Mouse (Mus musculus) midbrain, postnatal 0 days (tissue): ENCODE data around the gene Rev1. TPM values are rescaled to one million over a fixed set of nuclear protein-coding genes. Genes with fewer than 3 reads are reported as not detected.

Experiments used
- ATAC-seq: fragments of 200-750 bp; cut with Nextera tagmentation; 2 replicates; pipeline ENCODE4 v1.8.0; 2017; ENCODE audit warnings: moderate number of reproducible peaks, mild to moderate bottlenecking, moderate TSS enrichment, moderate library complexity; ENCODE audit not compliant: low FRiP score
- DNase-seq: peaks from one replicate; pipeline ENCODE4 v3.0.0-alpha.2; 2015; ENCODE audit warnings: low spot score
- H3K27ac ChIP-seq: fragments of 300-500 bp; sonication (generic); 2 replicates; pipeline ENCODE4 v1.5.1; 2014; ENCODE audit warnings: low read depth, mild to moderate bottlenecking, low read length, mixed read lengths
- H3K27me3 ChIP-seq: fragments of 300-500 bp; sonication (generic); 2 replicates; pipeline ENCODE4 v1.6.1; 2014; ENCODE audit warnings: low read length, control low read depth, mixed read lengths; ENCODE audit not compliant: insufficient read depth
- H3K36me3 ChIP-seq: fragments of 300-500 bp; sonication (generic); 2 replicates; pipeline ENCODE4 v1.6.1; 2014; ENCODE audit warnings: low read length, control low read depth, mixed read lengths; ENCODE audit not compliant: insufficient read depth
- H3K4me1 ChIP-seq: fragments of 300-500 bp; sonication (generic); 2 replicates; pipeline ENCODE4 v1.6.1; 2014; ENCODE audit warnings: mild to moderate bottlenecking, control low read depth, antibody characterized with exemption, low read length, mixed read lengths; ENCODE audit not compliant: insufficient read depth
- H3K4me2 ChIP-seq: fragments of 300-500 bp; sonication (generic); 2 replicates; pipeline ENCODE4 v1.6.1; 2014; ENCODE audit warnings: low read depth, mild to moderate bottlenecking, low read length, mixed read lengths; ENCODE audit not compliant: poor library complexity, severe bottlenecking
- H3K4me3 ChIP-seq: fragments of 300-500 bp; sonication (generic); 2 replicates; pipeline ENCODE4 v1.5.1; 2014; ENCODE audit warnings: low read depth, mild to moderate bottlenecking, low read length, moderate library complexity
- H3K9ac ChIP-seq: fragments of 300-500 bp; sonication (generic); replicated peaks from 2 replicates; pipeline ENCODE4 v1.6.1; 2014; ENCODE audit warnings: mild to moderate bottlenecking, low read length, moderate library complexity, mixed read lengths; ENCODE audit not compliant: poor library complexity, severe bottlenecking
- H3K9me3 ChIP-seq: fragments of 300-500 bp; sonication (generic); 2 replicates; pipeline ENCODE4 v1.6.1; 2016; ENCODE audit warnings: low read length, control low read depth
- CTCF ChIP-seq: IDR thresholded peaks from 2 replicates; pipeline ENCODE4 v1.5.1; 2016; ENCODE audit warnings: antibody characterized with exemption, mild to moderate bottlenecking
- WGBS: fragments of 180-500 bp; shearing (Covaris S2); extraction: QIAGEN DNeasy Blood & Tissue Kit; methylation state at CpG from one replicate; pipeline ENCODE4 v1.1.7; 2014; 5-methylcytosine and 5-hydroxymethylcytosine counted together
- polyA plus RNA-seq: library from polyadenylated mRNA; unstranded; fragments of >200 nt; fragmentation: Nextera tagmentation; extraction: Ambion mirVana; gene quantifications from 2 replicates; pipeline ENCODE4 v1.2.1, GENCODE M21; 2015
- total RNA-seq: library from RNA; depleted of rRNA; stranded (reverse); fragments of >200 nt; gene quantifications from 2 replicates; pipeline ENCODE4 v1.2.3, GENCODE M21; 2014; rRNA removed

The Rev1 gene
- total and polyA plus RNA-seq, 2 experiments from 2014 or later: 28.0 to 32.6 TPM

GRCm38 (mm10) chr1:38006741-38007140, 122.9 kb downstream of the Rev1 start:
- Histone ChIP-seq H3K4me2 (no peak overlapping the region), H3K36me3 (no peaks in the 10 kb centered on the region), H3K27ac (no peak overlapping the region), H3K9ac (no peak overlapping the region), H3K9me3 (no peaks in the 10 kb centered on the region), H3K4me1 (no peaks in the 10 kb centered on the region), H3K4me3 (no peak overlapping the region), H3K27me3 (no peaks in the 10 kb centered on the region)
- TF ChIP-seq CTCF: no peak
- WGBS: 76% methylated on average over 3 of the region's 3 CpGs
- DNase-seq: no peak
- ATAC-seq: no peak

- Histone ChIP-seq H3K4me2 (no peak overlapping the region), H3K36me3 (no peaks in the 10 kb centered on the region), H3K27me3 (no peaks in the 10 kb centered on the region), H3K9ac (no peak overlapping the region), H3K4me3 (no peak overlapping the region), H3K4me1 (peaks cover 8% of the 10 kb centered on the region; the same call in 1 of the 2 replicates), H3K9me3 (no peaks in the 10 kb centered on the region), H3K27ac (no peak overlapping the region)
- WGBS: 92% methylated on average over 3 of the region's 3 CpGs
- ATAC-seq (no peak), DNase-seq (no peak)
- TF ChIP-seq CTCF: no peak
Measured at GRCm38 (mm10) chr1:38003046-38003445, 126.6 kb downstream of the Rev1 start.

Other genes with a start within 250 kb of the Rev1 start
- gene Mitd1, start 239.4 kb downstream of the Rev1 start, total RNA-seq: 3.0 and 6.3 TPM in 2 replicates
- gene Mitd1, start 239.4 kb downstream of the Rev1 start, polyA plus RNA-seq: 8.6 and 10.6 TPM in 2 replicates
- gene Mrpl30, start 239.3 kb downstream of the Rev1 start, total RNA-seq: 72.4 and 91.7 TPM in 2 replicates
- gene Mrpl30, start 239.3 kb downstream of the Rev1 start, polyA plus RNA-seq: 275 and 280 TPM in 2 replicates
- gene Lyg2, start 213.3 kb downstream of the Rev1 start, total RNA-seq: not detected in 2 replicates
- 0.06 and 0.07 TPM in 2 replicates for gene Lyg2, start 213.3 kb downstream of the Rev1 start, polyA plus RNA-seq
- not detected in 2 replicates for gene Lyg1, start 172.0 kb downstream of the Rev1 start, total RNA-seq
- not detected in 2 replicates for gene Lyg1, start 172.0 kb downstream of the Rev1 start, polyA plus RNA-seq
- gene Txndc9, start 131.9 kb downstream of the Rev1 start, total RNA-seq: 33.2 and 34.4 TPM in 2 replicates
- gene Txndc9, start 131.9 kb downstream of the Rev1 start, polyA plus RNA-seq: 112 and 116 TPM in 2 replicates
- 6.6 and 12.4 TPM in 2 replicates for gene Eif5b, start 131.8 kb downstream of the Rev1 start, total RNA-seq
- 16.7 and 19.6 TPM in 2 replicates for gene Eif5b, start 131.8 kb downstream of the Rev1 start, polyA plus RNA-seq